Mouse (Mus musculus): ENCODE data around the gene Snx17.

The Snx17 gene

GRCm38 (mm10) chr5:31240637-31241521 lies 47.9 kb downstream of the Snx17 start, which contains the start of the genes Nrbp1 and Gm9970:
Gene Nrbp1 (plus strand): TSS chr5:31240864.
Gene Gm9970 (minus strand): TSS chr5:31241232.
- whole genome bisulfite sequencing, result under 1% methylated on average over 95 of the region's 103 CpGs

GRCm38 (mm10) chr5:31241522-31242034 lies 48.6 kb downstream of the Snx17 start:
- WGBS, result under 1% methylated on average over 13 of the region's 13 CpGs

DNA sequence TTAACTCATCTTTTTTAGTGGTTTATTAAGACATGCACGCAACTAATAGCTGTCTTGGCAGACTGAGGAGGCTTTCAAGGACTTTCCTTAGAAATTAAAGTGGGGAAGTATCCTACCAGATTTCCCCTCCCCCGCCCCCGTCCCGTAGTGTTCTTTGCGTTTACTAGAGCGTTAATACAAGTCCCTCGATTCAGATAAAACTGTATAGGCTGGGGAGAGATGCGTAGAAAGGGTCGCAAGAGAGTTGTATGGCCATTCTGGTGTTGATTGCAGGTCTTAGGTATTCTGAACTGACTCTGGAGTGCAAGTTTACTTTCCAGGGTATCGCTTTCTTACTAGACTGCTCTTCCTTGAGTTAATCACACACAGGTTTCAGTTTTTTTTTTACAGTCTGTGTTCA lies 49.2 kb downstream of the Snx17 start:
- 18% methylated on average over 10 of the region's 10 CpGs for WGBS

Measured in cerebral cortex, adult 2 months (tissue).